8 mouse cellular contexts compared by ENCODE assay signal in genomic region chr7:122404571-122405393, GRCm38 (mm10).
DNase-seq lines count a peak whose midpoint lies in the region; ATAC-seq lines count a peak whose summit lies in the region.

No protein-coding gene starts in this region.

- no peak overlapping the region for H3K9ac ChIP-seq in forebrain, embryonic 14.5 days (ENCODE audit: low read length)
- H3K9ac ChIP-seq in hindbrain, embryonic 11.5 days (ENCODE audit: low read depth, low read length), result no peak overlapping the region

- peak; percentile 87 for ATAC-seq in forebrain, embryonic 14.5 days
- ATAC-seq in hindbrain, embryonic 11.5 days (ENCODE audit: low FRiP score), result peak; percentile 66

- peak; percentile 23 for DNase-seq in T-cell, adult 2 months (ENCODE audit: low spot score)
- DNase-seq in cerebellum, adult 11 months, result peak; percentile 79
- peak; percentile 93 for DNase-seq in forebrain, embryonic 14.5 days (ENCODE audit: low spot score)
- peak; percentile 55 for DNase-seq in hindbrain, embryonic 11.5 days (ENCODE audit: low spot score)
- peak; percentile 84 to 94 for DNase-seq in left cerebral cortex, adult 18-20 months (ENCODE audit: low spot score in 2 of 2)
- DNase-seq in lung, postnatal 4 days, result peak; percentile 42 to 76
- peak; percentile 94 for DNase-seq in right cerebral cortex, adult 18-20 months
- no peak for DNase-seq in spleen, postnatal 4 days (ENCODE audit: low spot score in 2 of 2)

- H3K4me3 ChIP-seq in forebrain, embryonic 14.5 days (ENCODE audit: low read depth, low read length), result no peak overlapping the region
- no peak overlapping the region for H3K4me3 ChIP-seq in hindbrain, embryonic 11.5 days (ENCODE audit: low read depth, low read length)

- H3K36me3 ChIP-seq in forebrain, embryonic 14.5 days (ENCODE audit: control insufficient read depth, insufficient read depth, low read length), result no peaks in the 10 kb centered on the region
- no peaks in the 10 kb centered on the region for H3K36me3 ChIP-seq in hindbrain, embryonic 11.5 days (ENCODE audit: control insufficient read depth, insufficient read depth, low read length)

- peaks cover 20% of the 10 kb centered on the region for H3K4me1 ChIP-seq in forebrain, embryonic 14.5 days (ENCODE audit: control insufficient read depth, insufficient read depth, low read length)
- peaks cover 2% of the 10 kb centered on the region; the same call in 1 of the 2 replicates for H3K4me1 ChIP-seq in hindbrain, embryonic 11.5 days (replicated peaks; ENCODE audit: control insufficient read depth, insufficient read depth, low read length)

- H3K9me3 ChIP-seq in forebrain, embryonic 14.5 days (replicated peaks; ENCODE audit: control insufficient read depth, low read length), result no peaks in the 10 kb centered on the region
- no peaks in the 10 kb centered on the region for H3K9me3 ChIP-seq in hindbrain, embryonic 11.5 days (ENCODE audit: control insufficient read depth, low read length)

- 1% methylated on average over 21 of the region's 21 CpGs for WGBS in forebrain, embryonic 14.5 days
- 2% methylated on average over 21 of the region's 21 CpGs for WGBS in hindbrain, embryonic 11.5 days

- H3K4me2 ChIP-seq in forebrain, embryonic 14.5 days (ENCODE audit: low read length), result peak overlapping the region; percentile 38
- H3K4me2 ChIP-seq in hindbrain, embryonic 11.5 days (replicated peaks; ENCODE audit: low read depth, low read length), result peak overlapping the region; percentile 8; the same call in 1 of the 2 replicates

- peak overlapping the region; percentile 79 for H3K27ac ChIP-seq in forebrain, embryonic 14.5 days (ENCODE audit: low read depth, low read length)
- peak overlapping the region; percentile 5; the same call in 1 of the 2 replicates for H3K27ac ChIP-seq in hindbrain, embryonic 11.5 days (ENCODE audit: low read depth, low read length)

- H3K27me3 ChIP-seq in forebrain, embryonic 14.5 days (replicated peaks; ENCODE audit: control insufficient read depth, insufficient read depth, low read length), result no peaks in the 10 kb centered on the region
- no peaks in the 10 kb centered on the region for H3K27me3 ChIP-seq in hindbrain, embryonic 11.5 days (ENCODE audit: control insufficient read depth, insufficient read depth, low read length)

Comparison
In these comparisons a context has a peak if more than half of its experiments do, and no peak if none do; other contexts are left out.
1. DNase-seq: peak in T-cell, adult 2 months (single experiment), cerebellum, adult 11 months (single experiment), forebrain, embryonic 14.5 days (single experiment), hindbrain, embryonic 11.5 days (single experiment), left cerebral cortex, adult 18-20 months (2 of 2), lung, postnatal 4 days (2 of 2) and right cerebral cortex, adult 18-20 months (single experiment); none in spleen, postnatal 4 days (0 of 2).